Mouse (Mus musculus) heart, postnatal 14 days (tissue): Measurements from ENCODE around the gene Olfr361. TPM values are rescaled to one million over a fixed set of nuclear protein-coding genes. Genes with fewer than 3 reads are reported as not detected.
"Not testable (repeated sequence)": the region's sequence is repeated elsewhere in the genome, so short reads cannot be mapped to it uniquely, and the experiment has no call there.

Experiments used
- DNase-seq, 2 experiments: peaks; one replicate each; pipeline ENCODE4 v3.0.0; 2021 to 2022
- intact Hi-C: fragments of 180-260 bp; cut with DNase I; formaldehyde crosslinking; loops from one replicate; pipeline ENCODE4 v1.15.1; 2025
- long read RNA-seq, 2 experiments: library from polyadenylated mRNA; stranded (forward); transcript quantifications; one replicate each; pipeline ENCODE4 v2.0.0; 2021
- total RNA-seq, 2 experiments: library from RNA; stranded (reverse); gene quantifications; 2 replicates each; pipeline ENCODE4 v1.2.3; 2021

The Olfr361 gene
- not detected for total RNA-seq
- long read RNA-seq, experiment 1 = 0 reads
- long read RNA-seq, experiment 2 = 0 reads

- DNase-seq, intact Hi-C loops: not testable (repeated sequence)
Measured at GRCm38 (mm10) chr2:37089190-37089589, at the start of gene Olfr361. TSS of gene Olfr361 (minus strand) at chr2:37089290.

DNA sequence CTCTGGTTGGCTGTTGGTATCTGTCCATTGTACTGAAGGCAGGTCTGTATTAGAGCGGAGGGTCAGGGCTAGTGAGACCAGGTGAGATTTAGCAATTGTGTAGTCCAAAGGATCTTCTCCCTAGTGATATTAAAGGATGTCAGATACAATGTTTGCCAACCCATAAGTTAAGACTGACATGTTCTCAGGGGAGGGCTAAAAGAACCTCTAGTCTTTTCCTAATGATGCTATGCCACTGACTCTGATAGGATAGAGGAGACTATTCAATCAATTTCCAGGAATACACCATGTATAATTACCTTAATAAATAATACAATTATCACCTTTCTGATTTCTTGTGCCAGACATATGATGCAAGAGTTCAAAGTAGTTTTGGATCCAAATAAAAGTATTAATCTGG is 28.7 kb upstream of the Olfr361 start, which contains the start of gene Olfr362:
TSS of gene Olfr362 (minus strand) at position 101 of the 400 bp plus-strand sequence.
- DNase-seq = no peak
- intact Hi-C loops = no loop called here

DNA sequence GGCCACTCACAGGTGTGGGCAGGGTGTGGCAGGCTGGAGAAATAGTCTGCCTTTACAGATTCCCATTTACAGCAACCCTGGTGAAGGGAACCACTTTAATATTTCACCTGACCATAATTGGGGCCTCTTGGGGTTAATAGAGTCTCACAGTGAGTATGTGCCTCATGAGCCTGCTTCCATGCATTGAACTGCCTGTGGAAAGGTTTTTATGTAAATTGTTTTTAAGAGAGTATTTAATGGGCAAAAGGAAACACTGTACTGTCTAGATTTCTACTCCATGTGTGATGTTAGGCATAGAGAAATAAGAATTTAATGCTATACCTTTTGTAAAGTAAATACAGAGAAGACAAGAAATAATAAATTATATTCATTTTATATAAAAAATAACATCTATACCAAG is 23.6 kb downstream of the Olfr361 start, which contains the start of gene Olfr360:
TSS of gene Olfr360 (plus strand) at position 301 of the 400 bp plus-strand sequence.
- intact Hi-C loops = no loop called here
- DNase-seq = no peak

Other genes starting within 250 kb of the Olfr361 start
- gene Olfr350, start 243.0 kb downstream of the Olfr361 start, total RNA-seq = not detected
- not detected for gene Olfr351, start 226.6 kb downstream of the Olfr361 start, total RNA-seq
- not detected for gene Olfr352, start 220.8 kb downstream of the Olfr361 start, total RNA-seq
- gene Olfr353, start 196.4 kb downstream of the Olfr361 start, total RNA-seq = not detected
- not detected for gene Olfr354, start 183.6 kb downstream of the Olfr361 start, total RNA-seq
- not detected for gene Olfr355, start 160.4 kb downstream of the Olfr361 start, total RNA-seq
- gene Olfr356, start 152.2 kb downstream of the Olfr361 start, total RNA-seq = not detected
- not detected for gene Olfr357, start 95.5 kb downstream of the Olfr361 start, total RNA-seq
- not detected for gene Olfr358, start 80.0 kb downstream of the Olfr361 start, total RNA-seq
- not detected for gene Olfr360, start 23.5 kb downstream of the Olfr361 start, total RNA-seq
- not detected for gene Olfr362, start 28.6 kb upstream of the Olfr361 start, total RNA-seq
- not detected for gene Olfr364-ps1, start 50.0 kb upstream of the Olfr361 start, total RNA-seq
- gene Olfr365, start 98.9 kb upstream of the Olfr361 start, total RNA-seq = not detected
- gene Olfr366, start 122.3 kb upstream of the Olfr361 start, total RNA-seq = not detected
- not detected for gene Olfr368, start 237.2 kb upstream of the Olfr361 start, total RNA-seq